Mouse (Mus musculus) lung, adult 2 months (tissue): ENCODE results near the gene Sulf2. TPM values are rescaled to one million over a fixed set of nuclear protein-coding genes. Genes with fewer than 3 reads are reported as not detected.

Experiments used
- DNase-seq: peaks from one replicate; pipeline ENCODE4 v3.0.0; 2022
- H3K4me1 ChIP-seq: fragments of 200-500 bp; 2 replicates; pipeline ENCODE4 v1.6.1; 2011; ENCODE audit warnings: low read length; ENCODE audit not compliant: control insufficient read depth, insufficient read depth
- H3K4me3 ChIP-seq: fragments of 200-500 bp; replicated peaks from 2 replicates; pipeline ENCODE3; 2011; ENCODE audit warnings: low read depth, mild to moderate bottlenecking, control low read depth, low read length; ENCODE audit errors: extremely low read depth
- CTCF ChIP-seq: fragments of 200-500 bp; IDR thresholded peaks from 2 replicates; pipeline ENCODE4 v1.5.1; 2011; ENCODE audit warnings: mild to moderate bottlenecking, low read length, control low read depth; ENCODE audit not compliant: insufficient read depth
- POLR2A ChIP-seq: fragments of 200-500 bp; IDR thresholded peaks from 2 replicates; pipeline ENCODE4 v1.6.1; 2011; ENCODE audit warnings: low read depth, mild to moderate bottlenecking, control low read depth, low read length, borderline replicate concordance; ENCODE audit errors: extremely low read depth
- WGBS: fragments of 180-500 bp; shearing (Covaris S2); methylation state at CpG from one replicate; pipeline ENCODE4 v1.1.7; 2018; 5-methylcytosine and 5-hydroxymethylcytosine counted together
- polyA plus RNA-seq: library from polyadenylated mRNA; depleted of rRNA; stranded (reverse); fragments of >200 nt; gene quantifications from 2 replicates; pipeline ENCODE4 v1.2.3, GENCODE M21; 2012

Gene Sulf2
- polyA plus RNA-seq, 1 experiment: 37.6 TPM

DNA sequence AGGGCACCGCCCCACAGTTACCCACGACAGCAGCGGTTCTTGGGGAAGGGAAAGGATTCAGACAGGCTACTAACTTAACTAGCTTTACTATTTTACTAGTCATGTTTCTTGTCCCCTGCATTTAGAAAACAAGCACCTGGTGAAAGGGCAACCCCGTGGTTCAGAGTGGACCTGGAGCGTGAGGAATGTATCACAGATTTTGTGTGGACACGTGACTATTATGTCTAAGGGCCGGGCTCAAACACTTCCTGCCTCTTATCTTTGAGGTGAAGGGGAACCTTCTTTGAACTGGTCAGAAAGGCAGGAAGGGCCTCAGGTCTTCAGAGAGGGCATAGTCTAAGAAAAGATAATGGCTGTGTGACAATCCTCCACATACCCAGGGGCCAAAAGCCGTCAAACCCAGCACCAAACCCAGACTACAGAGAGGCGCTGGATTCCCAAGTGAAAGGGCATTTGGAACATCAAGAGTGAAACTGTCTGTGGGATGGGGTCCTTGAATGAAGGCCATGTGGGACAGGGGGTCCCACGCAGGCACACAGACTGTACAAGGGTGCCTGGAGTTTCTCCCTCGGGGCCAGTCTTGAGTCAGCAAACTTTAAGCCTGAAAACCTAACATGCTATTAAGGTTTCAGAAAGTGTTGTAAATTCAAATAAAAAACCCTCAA, 2.6 kb downstream of the Sulf2 start:
- Histone ChIP-seq H3K4me3 (no peak overlapping the region), H3K4me1 (peaks cover 4% of the 10 kb centered on the region)
- TF ChIP-seq POLR2A: no peak
- TF ChIP-seq CTCF: no peak
- WGBS: 60% methylated on average over 11 of the region's 11 CpGs
- DNase-seq: peak; percentile 24

DNA sequence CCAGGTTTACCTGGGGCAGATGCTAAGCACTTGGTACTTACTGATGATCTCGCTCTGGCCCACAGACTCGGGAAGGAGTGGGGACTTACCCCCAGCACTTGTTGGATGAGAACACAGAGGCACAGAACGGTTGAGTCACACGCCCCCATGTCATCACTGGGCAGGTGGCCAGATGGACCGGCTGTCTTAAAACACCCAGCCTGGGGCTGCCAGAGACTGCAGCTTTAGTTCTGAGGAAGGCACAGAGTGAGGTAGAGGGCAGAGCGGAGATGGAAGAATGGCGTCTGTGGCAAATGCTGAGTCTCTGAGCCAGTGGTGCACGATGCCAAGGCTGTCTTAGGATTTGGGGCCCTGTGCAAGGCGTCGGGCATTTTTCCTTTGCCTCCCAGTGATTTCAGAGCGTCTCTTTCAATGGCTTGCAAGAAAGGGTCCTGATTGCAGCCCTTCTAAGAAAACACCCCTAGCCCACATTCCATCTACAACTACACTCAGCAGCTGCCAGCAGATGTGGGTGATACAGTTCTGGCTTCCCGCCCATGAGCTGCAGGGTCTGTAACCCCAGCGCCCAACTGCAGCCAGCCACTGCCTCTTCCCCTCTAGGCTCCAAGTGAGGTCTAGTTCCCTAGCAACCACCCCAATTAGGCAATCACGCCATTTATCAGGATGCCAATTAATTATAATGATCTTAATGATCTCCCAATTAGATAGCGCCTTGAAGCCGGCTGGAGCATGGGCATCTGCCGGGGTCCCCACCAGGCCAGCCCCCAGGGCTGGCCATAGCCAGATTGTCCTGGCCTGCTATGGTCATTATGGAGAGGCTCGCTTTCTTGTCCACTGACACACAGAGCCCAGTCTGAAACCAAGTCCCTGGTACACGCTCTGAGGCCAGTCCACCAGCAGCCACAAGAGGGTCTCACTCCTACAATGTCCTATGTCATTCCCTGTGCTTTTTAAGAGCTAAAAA, 3.7 kb downstream of the Sulf2 start:
- Histone ChIP-seq H3K4me3 (no peak overlapping the region), H3K4me1 (peaks cover 4% of the 10 kb centered on the region)
- 63% methylated on average over 19 of the region's 19 CpGs for WGBS
- peak; percentile 55 for DNase-seq
- no peak for TF ChIP-seq POLR2A
- no peak for TF ChIP-seq CTCF

DNA sequence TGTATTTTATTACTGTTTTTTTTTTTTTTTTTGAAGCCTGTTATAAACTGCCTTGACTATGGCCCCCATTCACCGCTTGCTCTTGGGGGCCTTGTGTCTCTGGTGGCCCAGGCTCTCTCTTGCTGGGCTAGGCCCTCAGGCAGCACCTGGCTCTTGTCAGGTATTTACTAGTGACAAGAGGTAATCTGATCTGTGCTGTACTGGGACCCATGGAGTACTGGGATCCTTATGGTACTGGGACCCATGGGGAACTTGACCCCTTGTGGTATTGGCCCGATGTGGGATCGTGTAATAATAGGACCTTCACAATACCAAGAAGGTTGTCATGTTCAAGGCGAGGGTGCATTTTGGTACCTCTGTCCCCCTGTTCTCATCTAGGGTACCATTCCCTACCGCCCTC, 4.9 kb downstream of the Sulf2 start:
- DNase-seq: no peak
- 94% methylated on average over 5 of the region's 5 CpGs for WGBS
- H3K4me3 ChIP-seq: no peak overlapping the region
- no peak for TF ChIP-seq POLR2A
- no peak for TF ChIP-seq CTCF
- peaks cover 3% of the 10 kb centered on the region for H3K4me1 ChIP-seq

DNA sequence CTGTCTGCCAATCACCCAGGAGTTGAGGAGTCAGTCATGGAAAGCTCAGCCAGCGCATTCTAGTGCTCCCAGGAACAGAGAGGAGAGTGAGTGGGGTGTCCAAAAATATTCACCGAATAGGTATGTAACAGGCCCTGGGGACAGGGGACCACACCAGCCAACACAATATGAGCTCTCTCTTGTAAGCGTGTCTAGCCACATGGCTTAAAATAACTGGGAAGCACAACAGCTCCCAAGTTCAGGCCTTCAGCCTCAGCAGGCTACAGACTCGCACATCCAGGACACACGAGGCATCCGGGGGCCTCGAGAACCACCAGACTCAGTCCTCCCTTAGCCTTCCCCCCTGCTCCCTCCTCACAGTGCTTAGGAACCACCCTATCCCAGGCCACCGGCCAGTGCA, 6.0 kb downstream of the Sulf2 start:
- DNase-seq: no peak
- no peak for TF ChIP-seq CTCF
- no peak for TF ChIP-seq POLR2A
- WGBS: 83% methylated on average over 8 of the region's 8 CpGs
- Histone ChIP-seq H3K4me3 (no peak overlapping the region), H3K4me1 (peaks cover 3% of the 10 kb centered on the region)

DNA sequence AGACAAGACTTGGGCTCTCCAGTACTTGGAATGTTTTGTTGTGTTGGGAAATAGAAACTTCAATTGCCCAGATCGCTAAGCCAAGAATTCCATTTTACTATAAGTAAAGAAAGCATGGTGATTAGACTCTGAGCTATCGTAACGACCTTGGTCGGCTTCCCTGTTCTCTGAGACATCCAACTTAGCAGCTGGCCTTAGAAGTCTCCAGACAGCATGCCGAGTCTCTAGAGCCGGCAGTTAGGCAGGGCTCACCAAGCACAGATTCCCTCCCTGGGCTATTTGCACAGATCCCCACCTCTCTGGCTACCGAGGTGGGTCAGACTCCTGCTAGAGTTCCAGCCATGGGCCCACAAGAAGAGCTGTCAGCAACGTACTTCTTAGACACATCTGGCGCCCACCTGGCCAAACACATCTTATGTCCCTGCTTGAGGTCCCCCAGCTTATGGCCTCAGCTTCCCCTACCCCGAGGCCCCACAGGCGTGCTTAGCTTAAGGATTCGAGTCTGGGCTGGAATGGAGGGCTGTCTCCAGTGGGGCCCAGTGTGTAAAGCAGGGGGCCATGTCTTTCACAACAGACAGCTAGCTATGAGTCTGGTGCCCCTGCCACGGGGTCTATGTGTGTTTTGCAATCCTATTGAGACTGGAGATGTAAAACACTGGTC, 6.7 kb downstream of the Sulf2 start:
- no peak for TF ChIP-seq POLR2A
- no peak for TF ChIP-seq CTCF
- peaks cover 3% of the 10 kb centered on the region for H3K4me1 ChIP-seq
- 52% methylated on average over 13 of the region's 13 CpGs for WGBS
- no peak for DNase-seq
- no peak overlapping the region for H3K4me3 ChIP-seq

DNA sequence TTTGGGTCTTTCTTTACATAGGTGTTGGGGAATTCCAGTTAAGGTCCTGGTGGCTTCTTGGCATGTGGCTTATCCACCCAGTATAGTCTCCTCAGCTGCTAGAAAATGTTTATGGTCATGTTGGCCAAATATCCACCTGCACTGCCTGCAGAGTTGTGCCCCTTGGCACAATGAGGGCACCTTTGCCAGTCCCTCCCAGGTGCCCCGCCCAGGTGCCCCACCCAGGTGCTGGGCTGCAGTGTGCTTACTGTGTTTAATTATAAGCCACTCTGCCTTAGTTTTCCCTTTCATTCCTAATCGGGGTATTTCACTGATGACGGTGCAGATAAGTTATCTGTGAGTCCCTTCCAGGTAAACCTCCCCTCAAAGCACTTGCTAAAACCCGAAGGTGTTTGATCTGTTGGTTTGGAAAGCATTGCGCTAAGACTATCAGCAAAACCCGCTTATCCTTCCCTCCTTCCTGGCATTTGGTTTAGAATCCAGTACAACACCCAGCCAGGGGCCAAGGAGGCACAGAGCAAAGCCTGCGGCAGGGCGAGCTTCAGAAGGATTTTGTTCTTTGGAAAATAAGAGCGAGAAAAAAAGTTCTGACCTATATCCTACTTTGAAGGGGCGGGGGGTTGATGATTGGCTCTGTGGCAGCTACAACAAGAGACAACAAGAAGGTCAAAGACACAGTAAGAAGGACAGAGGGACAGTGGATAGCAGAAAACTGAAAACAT, 7.4 kb downstream of the Sulf2 start:
- DNase-seq: peak; percentile 30
- TF ChIP-seq CTCF (no peak), POLR2A (no peak)
- Histone ChIP-seq H3K4me3 (no peak overlapping the region), H3K4me1 (peaks cover 3% of the 10 kb centered on the region)
- WGBS: 64% methylated on average over 10 of the region's 10 CpGs

DNA sequence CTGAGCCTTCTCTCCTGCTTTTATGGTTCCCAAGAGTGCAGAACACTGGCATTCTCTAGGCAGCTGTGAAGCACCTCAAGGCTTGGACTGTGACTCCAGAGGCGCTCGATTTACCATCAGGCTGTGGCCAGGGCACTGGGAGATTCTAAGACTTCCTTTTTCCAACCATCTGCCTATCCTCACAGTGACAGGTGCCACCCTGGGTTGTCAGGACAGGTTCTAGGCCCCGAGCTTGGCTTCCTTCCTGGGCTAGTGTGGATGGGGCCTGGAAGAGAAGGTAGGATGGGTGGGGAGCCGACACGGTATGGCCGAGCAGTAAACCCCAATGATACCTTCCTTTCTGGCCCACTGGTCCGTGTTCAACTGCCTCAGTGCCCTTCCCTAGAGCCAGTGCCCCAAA, 9.0 kb downstream of the Sulf2 start:
- H3K4me1 ChIP-seq: no peaks in the 10 kb centered on the region; the same call in 1 of the 2 replicates
- TF ChIP-seq CTCF (no peak), POLR2A (no peak)
- 86% methylated on average over 7 of the region's 7 CpGs for WGBS
- DNase-seq: no peak
- H3K4me3 ChIP-seq: no peak overlapping the region

DNA sequence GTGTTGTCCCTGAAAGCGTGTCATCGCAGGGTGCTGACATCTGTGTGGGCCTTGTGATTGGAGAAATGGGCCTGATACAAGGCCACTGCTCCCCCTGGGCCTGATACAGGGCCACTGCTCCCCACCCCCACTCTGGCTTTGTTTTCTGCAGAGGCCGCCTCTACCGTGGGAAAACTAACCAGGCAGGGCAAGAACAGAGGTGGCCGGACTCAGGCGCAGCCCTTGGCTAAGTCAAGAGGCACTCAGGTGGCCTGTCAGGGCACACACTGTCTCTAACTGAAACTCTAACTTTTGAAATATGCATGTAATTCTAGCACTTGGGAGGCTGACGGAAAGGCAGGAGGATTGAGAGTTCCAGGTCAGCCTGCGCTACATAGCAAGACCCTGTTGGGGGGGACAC, 10.4 kb downstream of the Sulf2 start:
- H3K4me1 ChIP-seq: no peaks in the 10 kb centered on the region
- no peak overlapping the region for H3K4me3 ChIP-seq
- TF ChIP-seq POLR2A: no peak
- TF ChIP-seq CTCF: no peak
- DNase-seq: no peak
- 81% methylated on average over 8 of the region's 8 CpGs for WGBS

DNA sequence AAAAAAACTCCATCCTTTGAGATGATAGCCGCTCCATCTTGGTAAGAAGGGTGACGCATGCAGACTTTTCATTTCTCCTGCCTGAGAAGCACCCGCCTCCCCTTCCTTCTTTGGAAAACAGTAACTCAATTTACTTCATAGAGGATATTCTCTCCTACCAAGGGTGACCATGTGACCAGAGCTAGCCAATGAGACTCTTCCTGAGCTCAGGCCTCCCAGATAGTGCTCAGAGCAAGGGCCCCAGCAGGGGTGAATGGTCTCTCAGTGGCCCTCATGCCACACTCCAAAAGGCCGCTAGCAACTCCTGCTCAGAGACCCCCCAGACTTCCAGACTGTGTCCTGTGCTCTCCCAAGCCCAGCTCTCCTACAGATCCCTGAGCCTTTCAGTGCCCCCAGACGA, 11.6 kb downstream of the Sulf2 start:
- no peak for DNase-seq
- Histone ChIP-seq H3K4me1 (no peaks in the 10 kb centered on the region), H3K4me3 (no peak overlapping the region)
- TF ChIP-seq CTCF (no peak), POLR2A (no peak)
- WGBS: 92% methylated on average over 5 of the region's 5 CpGs
